Mouse (Mus musculus) forebrain, embryonic 14.5 days (tissue): Measurements from ENCODE around the gene B4galnt1. TPM values are rescaled to one million over a fixed set of nuclear protein-coding genes. Genes with fewer than 3 reads are reported as not detected.

ENCODE experiments used
- ATAC-seq: fragments of 200-750 bp; cut with Nextera tagmentation; 2 replicates; pipeline ENCODE4 v1.8.0; 2017; ENCODE audit warnings: mild to moderate bottlenecking, moderate library complexity
- DNase-seq: peaks from one replicate; pipeline ENCODE4 v3.0.0-alpha.2; 2015; ENCODE audit warnings: low spot score
- H3K27ac ChIP-seq: fragments of 300-500 bp; sonication (generic); 2 replicates; pipeline ENCODE4 v1.5.1; 2014; ENCODE audit warnings: low read depth, mild to moderate bottlenecking, control low read depth, low read length, moderate library complexity
- H3K27me3 ChIP-seq: fragments of 300-500 bp; sonication (generic); replicated peaks from 2 replicates; pipeline ENCODE4 v1.6.1; 2014; ENCODE audit warnings: low read length, control low read depth, mixed read lengths; ENCODE audit not compliant: control insufficient read depth, insufficient read depth
- H3K36me3 ChIP-seq: fragments of 300-500 bp; sonication (generic); 2 replicates; pipeline ENCODE4 v1.6.1; 2014; ENCODE audit warnings: low read length, control low read depth; ENCODE audit not compliant: control insufficient read depth, insufficient read depth
- H3K4me1 ChIP-seq: fragments of 300-500 bp; sonication (generic); 2 replicates; pipeline ENCODE4 v1.6.1; 2014; ENCODE audit warnings: antibody characterized with exemption, low read length, control low read depth; ENCODE audit not compliant: control insufficient read depth, insufficient read depth
- H3K4me2 ChIP-seq: fragments of 300-500 bp; sonication (generic); 2 replicates; pipeline ENCODE4 v1.6.1; 2014; ENCODE audit warnings: mild to moderate bottlenecking, control low read depth, low read length
- H3K4me3 ChIP-seq: fragments of 300-500 bp; sonication (generic); 2 replicates; pipeline ENCODE4 v1.5.1; 2014; ENCODE audit warnings: low read depth, low read length, control low read depth
- H3K9ac ChIP-seq: fragments of 300-500 bp; sonication (generic); 2 replicates; pipeline ENCODE4 v1.6.1; 2014; ENCODE audit warnings: mild to moderate bottlenecking, low read length, control low read depth, moderate library complexity
- H3K9me3 ChIP-seq: fragments of 300-500 bp; sonication (generic); replicated peaks from 2 replicates; pipeline ENCODE4 v1.6.1; 2016; ENCODE audit warnings: low read length, control low read depth, mixed read lengths; ENCODE audit not compliant: control insufficient read depth
- WGBS: fragments of 180-500 bp; shearing (Covaris S2); extraction: QIAGEN DNeasy Blood & Tissue Kit; methylation state at CpG from one replicate; pipeline ENCODE4 v1.1.7; 2014; 5-methylcytosine and 5-hydroxymethylcytosine counted together
- polyA plus RNA-seq: library from polyadenylated mRNA; unstranded; fragments of >200 nt; fragmentation: Nextera tagmentation; extraction: Ambion mirVana; gene quantifications from 2 replicates; pipeline ENCODE4 v1.2.1, GENCODE M21; 2014

Gene B4galnt1
- polyA plus RNA-seq, 1 experiment from 2014 or later: 30.7 TPM

- Histone ChIP-seq H3K9me3 (no peaks in the 10 kb centered on the region), H3K4me2 (no peak overlapping the region), H3K27me3 (no peaks in the 10 kb centered on the region), H3K4me3 (no peak overlapping the region), H3K4me1 (peaks cover 13% of the 10 kb centered on the region), H3K9ac (no peak overlapping the region), H3K27ac (no peak overlapping the region), H3K36me3 (peaks cover 50% of the 10 kb centered on the region)
- DNase-seq (no peak), ATAC-seq (no peak)
- WGBS: 68% methylated on average over 2 of the region's 2 CpGs
Measured at GRCm38 (mm10) chr10:127198492-127198891, 33.5 kb downstream of the B4galnt1 start.

GRCm38 (mm10) chr10:127199068-127199467 is 34.0 kb downstream of the B4galnt1 start:
- H3K9me3 ChIP-seq: no peaks in the 10 kb centered on the region
- ATAC-seq: no peak
- 66% methylated on average over 4 of the region's 5 CpGs for WGBS
- peaks cover 13% of the 10 kb centered on the region for H3K4me1 ChIP-seq
- H3K27ac ChIP-seq: no peak overlapping the region
- no peak overlapping the region for H3K9ac ChIP-seq
- no peaks in the 10 kb centered on the region for H3K27me3 ChIP-seq
- no peak overlapping the region for H3K4me2 ChIP-seq
- DNase-seq: no peak
- no peak overlapping the region for H3K4me3 ChIP-seq
- H3K36me3 ChIP-seq: peaks cover 56% of the 10 kb centered on the region

- H3K27ac ChIP-seq: no peak overlapping the region
- 87% methylated on average over 11 of the region's 11 CpGs for WGBS
- H3K27me3 ChIP-seq: no peaks in the 10 kb centered on the region
- no peak overlapping the region for H3K9ac ChIP-seq
- no peak overlapping the region for H3K4me3 ChIP-seq
- peaks cover 58% of the 10 kb centered on the region for H3K36me3 ChIP-seq
- H3K4me2 ChIP-seq: no peak overlapping the region
- H3K4me1 ChIP-seq: peaks cover 12% of the 10 kb centered on the region
- H3K9me3 ChIP-seq: no peaks in the 10 kb centered on the region
- DNase-seq (no peak), ATAC-seq (no peak)
Measured at GRCm38 (mm10) chr10:127199474-127199873, 34.4 kb downstream of the B4galnt1 start.

DNA sequence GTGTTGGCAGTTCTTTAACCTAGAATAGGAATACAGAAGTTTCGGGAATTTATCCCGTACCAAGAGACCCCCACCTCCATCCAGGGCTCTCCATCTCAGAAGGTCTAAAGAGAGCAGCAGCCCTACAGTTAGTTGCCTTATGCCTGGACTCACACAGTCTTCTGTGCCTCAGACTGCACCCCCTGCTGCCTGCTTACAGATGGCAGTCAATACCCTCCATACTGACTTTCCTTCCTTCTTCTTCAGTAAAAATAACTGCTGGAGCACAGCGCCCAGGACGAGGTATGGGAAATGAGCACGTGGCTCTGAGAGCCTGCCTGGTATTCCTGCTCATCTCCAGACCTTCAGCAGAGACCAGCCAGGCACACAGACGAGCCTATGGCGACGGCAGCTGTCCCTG is 35.3 kb downstream of the B4galnt1 start:
- peaks cover 6% of the 10 kb centered on the region; the same call in 1 of the 2 replicates for H3K4me1 ChIP-seq
- no peak overlapping the region for H3K9ac ChIP-seq
- no peak overlapping the region for H3K27ac ChIP-seq
- DNase-seq (no peak), ATAC-seq (no peak)
- no peaks in the 10 kb centered on the region for H3K9me3 ChIP-seq
- peaks cover 66% of the 10 kb centered on the region for H3K36me3 ChIP-seq
- no peak overlapping the region for H3K4me2 ChIP-seq
- H3K27me3 ChIP-seq: no peaks in the 10 kb centered on the region
- H3K4me3 ChIP-seq: no peak overlapping the region
- WGBS: 83% methylated on average over 8 of the region's 8 CpGs

DNA sequence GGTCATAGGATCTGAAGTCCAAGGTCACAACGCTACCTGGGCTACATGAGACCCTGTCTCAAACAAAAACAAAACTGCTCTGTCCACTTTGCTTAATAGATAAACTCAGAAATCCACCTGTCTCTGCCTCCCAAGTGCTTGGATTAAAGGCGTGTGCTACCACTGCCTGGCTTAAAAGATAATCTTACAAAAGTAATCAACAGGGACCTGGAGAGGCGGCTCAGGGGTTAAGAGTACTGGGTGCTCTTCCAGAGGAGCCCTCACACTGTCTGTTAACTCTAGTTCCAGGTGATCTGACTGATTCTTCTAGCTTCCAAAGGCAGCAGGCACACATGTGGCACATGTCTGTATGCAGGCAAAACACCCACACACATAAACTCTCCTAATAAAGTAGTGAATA is 38.1 kb downstream of the B4galnt1 start:
- ATAC-seq (no peak), DNase-seq (no peak)
- H3K4me3 ChIP-seq: no peak overlapping the region
- H3K4me1 ChIP-seq: no peaks in the 10 kb centered on the region
- no peak overlapping the region for H3K4me2 ChIP-seq
- no peaks in the 10 kb centered on the region for H3K9me3 ChIP-seq
- H3K27me3 ChIP-seq: no peaks in the 10 kb centered on the region
- no peak overlapping the region for H3K9ac ChIP-seq
- peaks cover 92% of the 10 kb centered on the region for H3K36me3 ChIP-seq
- H3K27ac ChIP-seq: no peak overlapping the region
- WGBS: 92% methylated on average over 3 of the region's 3 CpGs

DNA sequence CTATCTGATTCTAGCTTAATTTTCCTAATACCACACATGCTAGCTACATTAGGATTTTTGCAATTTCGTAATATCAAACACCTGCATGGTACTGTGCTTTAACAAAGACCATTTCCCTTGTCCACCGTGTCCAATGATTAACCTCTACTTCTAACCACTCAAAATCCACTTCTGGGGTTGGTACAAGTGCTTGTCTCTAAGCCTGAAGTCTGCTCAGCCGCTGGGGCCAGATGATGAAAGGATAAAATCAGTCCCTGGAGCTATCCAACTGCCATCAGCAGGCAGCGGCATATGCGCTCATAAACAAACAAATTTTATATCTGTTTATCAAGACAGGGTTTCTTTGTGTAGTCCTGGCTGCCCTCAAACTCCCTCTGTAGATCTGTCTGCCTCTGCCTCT is 39.6 kb downstream of the B4galnt1 start:
- Histone ChIP-seq H3K27ac (no peak overlapping the region), H3K4me1 (no peaks in the 10 kb centered on the region), H3K4me2 (no peak overlapping the region), H3K9ac (no peak overlapping the region), H3K27me3 (no peaks in the 10 kb centered on the region), H3K4me3 (no peak overlapping the region), H3K36me3 (peaks cover 78% of the 10 kb centered on the region), H3K9me3 (no peaks in the 10 kb centered on the region)
- no peak for DNase-seq
- 95% methylated on average over 5 of the region's 5 CpGs for WGBS
- no peak for ATAC-seq

GRCm38 (mm10) chr10:127205373-127205772 is 40.3 kb downstream of the B4galnt1 start:
- Histone ChIP-seq H3K4me3 (no peak overlapping the region), H3K36me3 (peaks cover 70% of the 10 kb centered on the region), H3K4me2 (no peak overlapping the region), H3K9ac (no peak overlapping the region), H3K27ac (no peak overlapping the region), H3K9me3 (no peaks in the 10 kb centered on the region), H3K27me3 (no peaks in the 10 kb centered on the region), H3K4me1 (peaks cover 2% of the 10 kb centered on the region)
- ATAC-seq (no peak), DNase-seq (no peak)
- WGBS: 94% methylated on average over 10 of the region's 10 CpGs

DNA sequence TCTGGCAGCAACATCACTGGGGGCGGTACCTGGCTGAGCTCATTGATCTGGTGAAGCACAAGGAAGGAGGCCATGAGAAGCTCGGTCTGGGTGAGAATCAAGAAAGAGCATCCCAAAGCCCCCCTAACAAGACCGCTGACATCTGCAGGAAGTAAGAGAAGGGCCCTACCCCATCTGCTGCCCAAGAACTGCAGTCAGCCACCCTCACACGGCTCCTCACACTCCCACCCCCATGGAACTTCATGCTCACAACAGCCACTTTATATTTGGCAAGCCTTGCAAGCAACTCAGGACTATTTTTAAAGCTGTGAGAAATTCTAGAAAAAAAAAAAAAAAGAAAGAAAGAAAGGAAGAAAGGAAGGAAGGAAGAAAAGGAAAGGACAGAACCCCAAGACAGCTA is 43.9 kb downstream of the B4galnt1 start:
- H3K9me3 ChIP-seq: no peaks in the 10 kb centered on the region
- H3K9ac ChIP-seq: no peak overlapping the region
- 88% methylated on average over 4 of the region's 4 CpGs for WGBS
- DNase-seq (no peak), ATAC-seq (no peak)
- no peak overlapping the region for H3K4me2 ChIP-seq
- H3K27me3 ChIP-seq: no peaks in the 10 kb centered on the region
- H3K27ac ChIP-seq: no peak overlapping the region
- H3K4me1 ChIP-seq: peaks cover 6% of the 10 kb centered on the region
- H3K36me3 ChIP-seq: peaks cover 41% of the 10 kb centered on the region
- no peak overlapping the region for H3K4me3 ChIP-seq

GRCm38 (mm10) chr10:127209928-127210570 is 45.0 kb downstream of the B4galnt1 start:
- DNase-seq (no peak), ATAC-seq (no peak)
- WGBS: 90% methylated on average over 13 of the region's 13 CpGs
- H3K9ac ChIP-seq: peak overlapping the region; percentile 81; the same call in 1 of the 2 replicates
- no peaks in the 10 kb centered on the region for H3K27me3 ChIP-seq
- no peak overlapping the region for H3K27ac ChIP-seq
- no peaks in the 10 kb centered on the region for H3K9me3 ChIP-seq
- no peak overlapping the region for H3K4me3 ChIP-seq
- peak overlapping the region; percentile 75; the same call in 1 of the 2 replicates for H3K4me2 ChIP-seq
- peaks cover 6% of the 10 kb centered on the region for H3K4me1 ChIP-seq
- peaks cover 32% of the 10 kb centered on the region for H3K36me3 ChIP-seq
